Mouse (Mus musculus) hindbrain, embryonic 13.5 days (tissue): Measurements from ENCODE around the gene Nsg1. TPM values are rescaled to one million over a fixed set of nuclear protein-coding genes. Genes with fewer than 3 reads are reported as not detected.
A peak's percentile ranks its signal among the peaks of the same experiment; 100 is the strongest.

Source experiments
- ATAC-seq: fragments of 200-750 bp; cut with Nextera tagmentation; 2 replicates; pipeline ENCODE4 v1.8.0; 2017; ENCODE audit warnings: moderate TSS enrichment; ENCODE audit not compliant: low FRiP score
- H3K27ac ChIP-seq: fragments of 300-500 bp; sonication (generic); 2 replicates; pipeline ENCODE4 v1.5.1; 2015; ENCODE audit warnings: inconsistent platforms, mild to moderate bottlenecking, moderate library complexity
- H3K27me3 ChIP-seq: fragments of 300-500 bp; sonication (generic); 2 replicates; pipeline ENCODE4 v1.6.1; 2015; ENCODE audit warnings: mild to moderate bottlenecking, inconsistent platforms
- H3K36me3 ChIP-seq: fragments of 300-500 bp; sonication (generic); 2 replicates; pipeline ENCODE4 v1.6.1; 2015; ENCODE audit warnings: mild to moderate bottlenecking, inconsistent platforms
- H3K4me1 ChIP-seq: fragments of 300-500 bp; sonication (generic); replicated peaks from 2 replicates; pipeline ENCODE4 v1.6.1; 2015; ENCODE audit warnings: inconsistent platforms
- H3K4me2 ChIP-seq: fragments of 300-500 bp; sonication (generic); 2 replicates; pipeline ENCODE4 v1.6.1; 2015; ENCODE audit warnings: inconsistent platforms, mild to moderate bottlenecking, moderate library complexity
- H3K4me3 ChIP-seq: fragments of 300-500 bp; sonication (generic); 2 replicates; pipeline ENCODE4 v1.5.1; 2015; ENCODE audit warnings: mild to moderate bottlenecking, inconsistent platforms
- H3K9ac ChIP-seq: fragments of 300-500 bp; sonication (generic); 2 replicates; pipeline ENCODE4 v1.6.1; 2015; ENCODE audit warnings: mild to moderate bottlenecking, inconsistent platforms
- H3K9me3 ChIP-seq: fragments of 300-500 bp; sonication (generic); 2 replicates; pipeline ENCODE4 v1.6.1; 2016; ENCODE audit warnings: inconsistent platforms
- WGBS: fragments of 180-500 bp; shearing (Covaris S2); methylation state at CpG from one replicate; pipeline ENCODE4 v1.1.7; 2015; 5-methylcytosine and 5-hydroxymethylcytosine counted together
- polyA plus RNA-seq: library from polyadenylated mRNA; unstranded; fragments of >200 nt; fragmentation: Nextera tagmentation; extraction: Ambion mirVana; gene quantifications from 2 replicates; pipeline ENCODE4 v1.2.1, GENCODE M21; 2015

The Nsg1 gene
- polyA plus RNA-seq, 1 experiment from 2014 or later: 1,020 TPM

- 97% methylated on average over 2 of the region's 2 CpGs for WGBS
- Histone ChIP-seq H3K9ac (no peak overlapping the region), H3K4me3 (no peak overlapping the region), H3K9me3 (no peaks in the 10 kb centered on the region), H3K4me1 (no peaks in the 10 kb centered on the region), H3K36me3 (peaks cover 14% of the 10 kb centered on the region), H3K27me3 (no peaks in the 10 kb centered on the region), H3K4me2 (no peak overlapping the region), H3K27ac (no peak overlapping the region)
- no peak for ATAC-seq
Observed at GRCm38 (mm10) chr5:38129339-38129738, 30.4 kb downstream of the Nsg1 start.

- no peaks in the 10 kb centered on the region for H3K9me3 ChIP-seq
- 88% methylated on average over 13 of the region's 13 CpGs for WGBS
- no peak overlapping the region for H3K4me2 ChIP-seq
- H3K27ac ChIP-seq: no peak overlapping the region
- no peak overlapping the region for H3K4me3 ChIP-seq
- no peaks in the 10 kb centered on the region for H3K4me1 ChIP-seq
- no peak overlapping the region for H3K9ac ChIP-seq
- ATAC-seq: no peak
- H3K36me3 ChIP-seq: peaks cover 27% of the 10 kb centered on the region
- H3K27me3 ChIP-seq: no peaks in the 10 kb centered on the region
Observed at GRCm38 (mm10) chr5:38126519-38127306, 33.0 kb downstream of the Nsg1 start.

GRCm38 (mm10) chr5:38121699-38122098 is 38.0 kb downstream of the Nsg1 start:
- Histone ChIP-seq H3K4me1 (no peaks in the 10 kb centered on the region), H3K9ac (no peak overlapping the region), H3K27me3 (no peaks in the 10 kb centered on the region), H3K4me2 (no peak overlapping the region), H3K36me3 (peaks cover 34% of the 10 kb centered on the region), H3K27ac (no peak overlapping the region), H3K4me3 (no peak overlapping the region), H3K9me3 (no peaks in the 10 kb centered on the region)
- ATAC-seq: no peak
- 78% methylated on average over 7 of the region's 7 CpGs for WGBS

- H3K27me3 ChIP-seq: no peaks in the 10 kb centered on the region
- H3K4me2 ChIP-seq: no peak overlapping the region
- no peak overlapping the region for H3K27ac ChIP-seq
- no peak for ATAC-seq
- H3K36me3 ChIP-seq: peaks cover 45% of the 10 kb centered on the region
- H3K4me3 ChIP-seq: no peak overlapping the region
- no peak overlapping the region for H3K9ac ChIP-seq
- H3K9me3 ChIP-seq: no peaks in the 10 kb centered on the region
- no peaks in the 10 kb centered on the region for H3K4me1 ChIP-seq
- WGBS: 93% methylated on average over 5 of the region's 5 CpGs
Observed at GRCm38 (mm10) chr5:38119268-38119667, 40.4 kb downstream of the Nsg1 start.

- Histone ChIP-seq H3K36me3 (peaks cover 36% of the 10 kb centered on the region), H3K27ac (no peak overlapping the region), H3K4me3 (no peak overlapping the region), H3K4me1 (no peaks in the 10 kb centered on the region), H3K9ac (no peak overlapping the region), H3K27me3 (no peaks in the 10 kb centered on the region), H3K4me2 (no peak overlapping the region), H3K9me3 (no peaks in the 10 kb centered on the region)
- no peak for ATAC-seq
- 81% methylated on average over 1 of the region's 1 CpGs for WGBS
Observed at GRCm38 (mm10) chr5:38117056-38117455, 42.7 kb downstream of the Nsg1 start.

- H3K4me1 ChIP-seq: no peaks in the 10 kb centered on the region
- no peaks in the 10 kb centered on the region for H3K27me3 ChIP-seq
- H3K9ac ChIP-seq: no peak overlapping the region
- peaks cover 41% of the 10 kb centered on the region for H3K36me3 ChIP-seq
- no peaks in the 10 kb centered on the region for H3K9me3 ChIP-seq
- H3K27ac ChIP-seq: no peak overlapping the region
- no peak for ATAC-seq
- WGBS: 96% methylated on average over 2 of the region's 2 CpGs
- no peak overlapping the region for H3K4me2 ChIP-seq
- H3K4me3 ChIP-seq: no peak overlapping the region
Observed at GRCm38 (mm10) chr5:38114526-38114925, 45.2 kb downstream of the Nsg1 start.

GRCm38 (mm10) chr5:38106807-38107206 is 52.9 kb downstream of the Nsg1 start:
- Histone ChIP-seq H3K4me3 (no peak overlapping the region), H3K4me2 (no peak overlapping the region), H3K27me3 (no peaks in the 10 kb centered on the region), H3K36me3 (peaks cover 38% of the 10 kb centered on the region), H3K9ac (no peak overlapping the region), H3K27ac (peak overlapping the region; percentile 66), H3K9me3 (no peaks in the 10 kb centered on the region), H3K4me1 (peaks cover 5% of the 10 kb centered on the region; the same call in 1 of the 2 replicates)
- WGBS: 88% methylated on average over 10 of the region's 10 CpGs
- no peak; the same call in 1 of the 2 replicates for ATAC-seq

- Histone ChIP-seq H3K9me3 (no peaks in the 10 kb centered on the region), H3K4me2 (no peak overlapping the region), H3K27me3 (no peaks in the 10 kb centered on the region), H3K27ac (peak overlapping the region; percentile 35; the same call in 1 of the 2 replicates), H3K36me3 (peaks cover 36% of the 10 kb centered on the region), H3K4me1 (peaks cover 5% of the 10 kb centered on the region; the same call in 1 of the 2 replicates), H3K4me3 (no peak overlapping the region), H3K9ac (no peak overlapping the region)
- ATAC-seq: 0 out of 2 replicates have a peak, but pooled peaks have one; percentile 52
- WGBS: 89% methylated on average over 14 of the region's 14 CpGs
Observed at GRCm38 (mm10) chr5:38106080-38106697, 53.5 kb downstream of the Nsg1 start.

- Histone ChIP-seq H3K36me3 (peaks cover 22% of the 10 kb centered on the region), H3K4me3 (no peak overlapping the region), H3K27me3 (no peaks in the 10 kb centered on the region), H3K9ac (no peak overlapping the region), H3K4me2 (no peak overlapping the region), H3K27ac (no peak overlapping the region), H3K4me1 (peaks cover 18% of the 10 kb centered on the region), H3K9me3 (no peaks in the 10 kb centered on the region)
- 86% methylated on average over 2 of the region's 2 CpGs for WGBS
- no peak for ATAC-seq
Observed at GRCm38 (mm10) chr5:38102945-38103344, 56.8 kb downstream of the Nsg1 start.

- no peak for ATAC-seq
- Histone ChIP-seq H3K4me1 (peaks cover 13% of the 10 kb centered on the region), H3K27me3 (no peaks in the 10 kb centered on the region), H3K27ac (no peak overlapping the region), H3K4me3 (no peak overlapping the region), H3K9ac (no peak overlapping the region), H3K9me3 (no peaks in the 10 kb centered on the region), H3K36me3 (no peaks in the 10 kb centered on the region), H3K4me2 (no peak overlapping the region)
- 70% methylated on average over 2 of the region's 2 CpGs for WGBS
Observed at GRCm38 (mm10) chr5:38099139-38099676, 60.5 kb downstream of the Nsg1 start.

GRCm38 (mm10) chr5:38097501-38098093 is 62.1 kb downstream of the Nsg1 start:
- H3K4me2 ChIP-seq: no peak overlapping the region
- H3K9ac ChIP-seq: no peak overlapping the region
- no peak overlapping the region for H3K27ac ChIP-seq
- H3K36me3 ChIP-seq: no peaks in the 10 kb centered on the region
- peaks cover 13% of the 10 kb centered on the region for H3K4me1 ChIP-seq
- WGBS: 72% methylated on average over 4 of the region's 4 CpGs
- H3K27me3 ChIP-seq: no peaks in the 10 kb centered on the region
- ATAC-seq: no peak
- H3K9me3 ChIP-seq: no peaks in the 10 kb centered on the region
- no peak overlapping the region for H3K4me3 ChIP-seq

- no peak overlapping the region for H3K9ac ChIP-seq
- no peak overlapping the region for H3K4me2 ChIP-seq
- H3K36me3 ChIP-seq: no peaks in the 10 kb centered on the region
- H3K27me3 ChIP-seq: no peaks in the 10 kb centered on the region
- H3K27ac ChIP-seq: no peak overlapping the region
- no peaks in the 10 kb centered on the region for H3K9me3 ChIP-seq
- H3K4me3 ChIP-seq: no peak overlapping the region
- 91% methylated on average over 2 of the region's 2 CpGs for WGBS
- no peak for ATAC-seq
- H3K4me1 ChIP-seq: peaks cover 13% of the 10 kb centered on the region
Observed at GRCm38 (mm10) chr5:38094331-38094730, 65.4 kb downstream of the Nsg1 start.
